In the genomic region with DNA sequence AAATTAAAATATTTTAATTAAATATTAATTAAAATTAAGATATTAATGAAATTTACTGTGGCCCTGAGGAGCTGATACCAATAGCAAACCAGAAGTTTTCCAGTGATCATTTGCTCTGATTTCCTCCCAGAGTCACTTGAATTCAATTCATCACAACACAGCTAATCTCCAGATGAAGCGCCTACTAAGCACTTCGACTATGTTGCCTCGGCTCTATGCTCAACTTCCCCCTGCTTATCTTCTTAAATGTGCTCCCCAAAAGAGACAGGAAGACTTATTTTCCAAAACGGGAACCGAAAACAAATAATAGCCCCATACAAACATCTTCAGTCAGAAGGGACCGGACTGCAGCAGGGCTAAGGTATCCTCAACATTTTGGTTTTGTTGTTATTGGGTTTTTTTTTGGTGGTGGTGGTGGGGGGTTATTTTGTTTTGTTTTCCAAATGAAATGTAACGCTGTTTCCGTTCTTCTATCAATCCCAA, we compare ENCODE assay signal across 14 mouse cellular contexts.
"Had no signal": no experiment of that assay in that cellular context is flagged by ENCODE, and none has a peak within 500 bp of the region (broad histone marks: within the 10 kb centered on the region; RNA-seq: fewer than 3 reads in every experiment).

No protein-coding gene starts in this region.

- DNase-seq: lung, adult 18-20 months; lung, embryonic 14.5 days; lung, postnatal 10 days; lung, postnatal 4 days; right cerebral cortex, postnatal 14 days; thymus, adult 2 months; thymus, postnatal 25 days; thymus, postnatal 4 days had no signal

- H3K9ac ChIP-seq: lung, embryonic 14.5 days; midbrain, embryonic 13.5 days; midbrain, embryonic 15.5 days; neural tube, embryonic 13.5 days; stomach, embryonic 15.5 days had no signal

- H3K27me3 ChIP-seq: megakaryocyte, embryonic 14.5 days; midbrain, embryonic 13.5 days; midbrain, embryonic 15.5 days; neural tube, embryonic 13.5 days; stomach, embryonic 15.5 days had no signal

- H3K36me3 ChIP-seq: midbrain, embryonic 13.5 days; midbrain, embryonic 15.5 days; neural tube, embryonic 13.5 days; stomach, embryonic 15.5 days had no signal

- H3K4me3 ChIP-seq: megakaryocyte, embryonic 14.5 days; midbrain, embryonic 13.5 days; midbrain, embryonic 15.5 days; neural tube, embryonic 13.5 days; stomach, embryonic 15.5 days had no signal

- H3K27ac ChIP-seq: midbrain, embryonic 13.5 days; midbrain, embryonic 15.5 days; neural tube, embryonic 13.5 days; stomach, embryonic 15.5 days; stomach, postnatal 0 days had no signal

- ATAC-seq: midbrain, embryonic 13.5 days; midbrain, embryonic 15.5 days had no signal

- H3K4me1 ChIP-seq: stomach, embryonic 15.5 days had no signal
